Mouse (Mus musculus) CH12.LX (cell line): ENCODE data around the gene Mtap. TPM values are rescaled to one million over a fixed set of nuclear protein-coding genes. Genes with fewer than 3 reads are reported as not detected.

Experiments
- polyA plus RNA-seq: library from polyadenylated mRNA; unstranded; fragments of >175 nt; gene quantifications from 2 replicates; pipeline ENCODE4 v1.2.1, GENCODE M21; 2012; ENCODE audit warnings: low read depth; ENCODE audit not compliant: insufficient read length
- total RNA-seq, 2 experiments: library from RNA; depleted of rRNA; stranded (reverse); fragments of 300-350 nt in 1 of 2; fragments of >200 nt in 1 of 2; gene quantifications; 2 replicates each; pipeline ENCODE4 v1.2.3; 2012 to 2014

Gene Mtap
- total and polyA plus RNA-seq, 3 experiments = not detected

Other genes starting within 250 kb of the Mtap start
- not detected in 2 replicates for gene Cdkn2a, start 157.5 kb downstream of the Mtap start, total RNA-seq (2012; rRNA removed)
- gene Cdkn2a, start 157.5 kb downstream of the Mtap start, total RNA-seq (2014; rRNA removed) = not detected in 2 replicates
- not detected in 2 replicates for gene Cdkn2a, start 157.5 kb downstream of the Mtap start, polyA plus RNA-seq
- not detected in 2 replicates for gene Cdkn2b, start 173.9 kb downstream of the Mtap start, total RNA-seq (2012; rRNA removed)
- gene Cdkn2b, start 173.9 kb downstream of the Mtap start, total RNA-seq (2014; rRNA removed) = not detected in 2 replicates
- gene Cdkn2b, start 173.9 kb downstream of the Mtap start, polyA plus RNA-seq = not detected in 2 replicates